Mouse (Mus musculus) liver, embryonic 18 days (tissue): ENCODE measurements around the gene Jmjd6. TPM values are rescaled to one million over a fixed set of nuclear protein-coding genes. Genes with fewer than 3 reads are reported as not detected.

Experiments
- polyA plus RNA-seq: library from polyadenylated mRNA; depleted of rRNA; stranded (reverse); fragments of >200 nt; gene quantifications from 2 replicates; pipeline ENCODE4 v1.2.3, GENCODE M21; 2012; rRNA removed

The Jmjd6 gene
- polyA plus RNA-seq, result 15.6 and 16.7 TPM in 2 replicates

DNA sequence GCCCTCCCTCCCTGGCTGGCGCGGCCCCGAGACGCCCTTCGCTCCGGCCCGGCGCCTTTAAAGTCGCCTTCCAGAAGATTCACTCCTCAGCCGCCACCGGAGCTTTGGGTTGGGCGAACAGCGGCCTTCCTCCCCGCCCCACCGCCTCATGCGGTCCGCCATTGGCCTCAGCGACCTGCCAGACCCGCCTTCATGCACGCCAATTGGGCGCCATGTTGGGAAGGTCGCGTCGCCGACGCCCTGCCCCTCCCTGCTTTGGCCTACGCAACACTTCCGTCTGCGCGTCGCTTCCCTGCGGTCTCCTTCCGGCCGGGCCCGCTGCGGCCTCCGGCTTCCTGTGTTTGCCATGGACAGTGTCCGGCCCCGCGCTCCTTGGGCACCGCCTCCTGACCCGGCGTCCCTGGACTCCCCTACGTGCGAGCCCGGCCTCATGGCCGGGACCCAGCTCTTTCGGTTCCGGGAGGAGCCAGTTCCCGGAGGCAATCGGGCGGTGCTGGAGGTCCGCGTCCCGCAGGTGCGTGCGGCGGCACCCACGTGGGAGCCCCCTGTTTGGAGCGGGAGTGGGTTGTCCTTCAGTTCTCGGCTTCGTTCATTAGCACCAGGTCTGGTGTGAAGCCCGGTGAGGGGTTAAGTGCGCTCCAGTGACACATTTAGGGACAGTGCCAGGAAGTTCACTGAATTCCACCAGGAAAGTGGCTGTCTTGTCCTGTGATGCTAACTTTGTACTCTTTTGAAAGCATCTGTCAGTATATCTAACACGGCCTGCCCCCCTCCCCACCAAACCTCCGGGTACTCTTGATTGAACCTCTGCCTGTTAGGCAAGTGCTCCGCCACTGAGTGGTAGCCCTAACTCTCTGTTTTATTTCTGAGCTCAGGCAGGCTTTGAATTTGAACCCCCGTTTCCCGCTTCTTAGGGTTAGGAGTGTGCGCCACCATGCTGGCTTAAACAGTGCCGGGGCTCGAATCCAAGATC is at the start of gene Jmjd6, which contains the start of gene Mettl23:
Jmjd6 (minus strand) TSS at position 189 of the 973 bp plus-strand sequence.
Mettl23 (plus strand) TSS at position 18 of the 973 bp plus-strand sequence.

GRCm38 (mm10) chr11:116852891-116853511 is 9.8 kb upstream of the Jmjd6 start, which contains the start of gene Srsf2:
Srsf2 (minus strand) TSS chr11:116853094.

GRCm38 (mm10) chr11:116852291-116852890 is 9.1 kb upstream of the Jmjd6 start, which contains the start of gene Mfsd11:
Mfsd11 (plus strand) TSS chr11:116852440.

GRCm38 (mm10) chr11:116827534-116828165 is 15.6 kb downstream of the Jmjd6 start, which contains the start of gene Mxra7:
Mxra7 (minus strand) TSS chr11:116828046.

Other genes starting within 250 kb of the Jmjd6 start
- 9.3 and 11.2 TPM in 2 replicates for gene Rhbdf2, start 216.4 kb downstream of the Jmjd6 start, polyA plus RNA-seq
- 0.16 and 0.19 TPM in 2 replicates for gene Prcd, start 189.9 kb downstream of the Jmjd6 start, polyA plus RNA-seq
- 1.5 TPM in 2 replicates for gene Cygb, start 189.1 kb downstream of the Jmjd6 start, polyA plus RNA-seq
- gene St6galnac1, start 67.9 kb downstream of the Jmjd6 start, polyA plus RNA-seq, result not detected in 2 replicates
- gene Mxra7, start 15.4 kb downstream of the Jmjd6 start, polyA plus RNA-seq, result 1.1 and 1.3 TPM in 2 replicates
- gene Mettl23, start 171 bp downstream of the Jmjd6 start, polyA plus RNA-seq, result 17.5 and 18.0 TPM in 2 replicates
- gene Mfsd11, start 9.0 kb upstream of the Jmjd6 start, polyA plus RNA-seq, result 6.5 and 6.9 TPM in 2 replicates
- gene Srsf2, start 9.6 kb upstream of the Jmjd6 start, polyA plus RNA-seq, result 234 and 240 TPM in 2 replicates
- not detected in 2 replicates for gene Mgat5b, start 75.4 kb upstream of the Jmjd6 start, polyA plus RNA-seq